Mouse (Mus musculus): Measurements from ENCODE around the gene Mars2. TPM values are rescaled to one million over a fixed set of nuclear protein-coding genes. Genes with fewer than 3 reads are reported as not detected.

Mars2 gene
- polyA plus RNA-seq, 1 experiment, result 1.8 TPM

DNA sequence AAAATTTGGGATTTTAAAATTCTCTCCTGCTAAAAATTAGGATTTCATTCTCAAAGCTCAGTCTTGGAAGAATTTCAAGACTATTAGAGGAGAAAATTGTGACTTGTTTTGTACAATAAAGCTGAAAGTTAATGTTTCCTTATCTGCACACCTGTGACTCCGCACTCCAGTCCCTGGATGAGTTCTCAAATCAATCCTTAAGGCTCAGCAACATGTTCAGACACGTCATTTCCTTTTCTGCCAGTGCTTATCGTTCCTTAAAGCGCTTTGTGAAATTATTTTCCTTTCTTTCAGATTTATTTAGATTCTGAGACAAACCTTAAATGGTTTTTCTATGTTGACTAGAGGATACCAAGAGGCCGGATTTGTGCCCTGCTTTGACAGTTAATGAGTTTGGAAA lies 490 bp upstream of the Mars2 start:
- Histone ChIP-seq H3K4me3 (ENCODE audit: control insufficient read depth, low read depth, low read length) (peak overlapping the region; percentile 90; the same call in 1 of the 2 replicates), H3K27ac (ENCODE audit: control insufficient read depth, insufficient read depth, low read depth, low read length) (peak overlapping the region; percentile 75)

DNA sequence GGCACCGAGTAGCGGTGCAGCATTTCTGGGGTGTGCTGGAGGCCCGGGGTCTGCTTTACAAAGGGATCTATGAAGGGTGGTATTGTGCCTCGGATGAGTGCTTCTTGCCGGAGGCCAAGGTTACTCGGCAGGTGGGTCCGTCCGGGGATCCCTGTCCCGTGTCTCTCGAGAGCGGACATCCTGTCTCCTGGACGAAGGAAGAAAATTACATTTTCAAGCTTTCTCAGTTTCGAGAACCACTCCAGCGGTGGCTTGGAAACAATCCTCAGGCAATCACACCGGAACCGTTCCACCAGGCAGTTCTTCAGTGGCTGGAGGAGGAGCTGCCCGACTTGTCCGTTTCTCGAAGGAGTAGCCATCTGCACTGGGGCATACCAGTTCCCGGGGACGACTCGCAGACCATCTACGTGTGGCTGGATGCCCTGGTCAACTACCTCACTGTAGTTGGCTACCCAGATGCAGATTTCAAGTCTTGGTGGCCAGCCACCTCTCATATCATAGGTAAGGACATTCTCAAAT lies 725 bp downstream of the Mars2 start:
- Histone ChIP-seq H3K4me3 (ENCODE audit: control insufficient read depth, low read depth, low read length) (peak overlapping the region; percentile 90), H3K4me1 (ENCODE audit: control insufficient read depth, insufficient read depth, low read length) (peaks cover 5% of the 10 kb centered on the region), H3K27ac (ENCODE audit: control insufficient read depth, insufficient read depth, low read depth, low read length) (peak overlapping the region; percentile 74), H3K36me3 (ENCODE audit: control insufficient read depth, insufficient read depth, low read length) (no peaks in the 10 kb centered on the region; the same call in 1 of the 2 replicates), H3K27me3 (ENCODE audit: control insufficient read depth, insufficient read depth, low read length) (no peaks in the 10 kb centered on the region)
- TF ChIP-seq CTCF (IDR thresholded peaks at IDR 0.05; ENCODE audit: control insufficient read depth, insufficient read depth, insufficient replicate concordance, low read depth, low read length), result no peak
- no peak for TF ChIP-seq POLR2A (IDR thresholded peaks at IDR 0.05; ENCODE audit: control insufficient read depth, low read depth, low read length)

More for the DNA sequence above, 490 bp upstream of the Mars2 start:
- Histone ChIP-seq H3K4me1 (ENCODE audit: control insufficient read depth, insufficient read depth, low read length) (peaks cover 5% of the 10 kb centered on the region), H3K27me3 (ENCODE audit: control insufficient read depth, insufficient read depth, low read length) (no peaks in the 10 kb centered on the region), H3K36me3 (ENCODE audit: control insufficient read depth, insufficient read depth, low read length) (no peaks in the 10 kb centered on the region; the same call in 1 of the 2 replicates)
- TF ChIP-seq CTCF (IDR thresholded peaks at IDR 0.05; ENCODE audit: control insufficient read depth, insufficient read depth, insufficient replicate concordance, low read depth, low read length), result no peak
- TF ChIP-seq POLR2A (IDR thresholded peaks at IDR 0.05; ENCODE audit: control insufficient read depth, low read depth, low read length), result no peak

DNA sequence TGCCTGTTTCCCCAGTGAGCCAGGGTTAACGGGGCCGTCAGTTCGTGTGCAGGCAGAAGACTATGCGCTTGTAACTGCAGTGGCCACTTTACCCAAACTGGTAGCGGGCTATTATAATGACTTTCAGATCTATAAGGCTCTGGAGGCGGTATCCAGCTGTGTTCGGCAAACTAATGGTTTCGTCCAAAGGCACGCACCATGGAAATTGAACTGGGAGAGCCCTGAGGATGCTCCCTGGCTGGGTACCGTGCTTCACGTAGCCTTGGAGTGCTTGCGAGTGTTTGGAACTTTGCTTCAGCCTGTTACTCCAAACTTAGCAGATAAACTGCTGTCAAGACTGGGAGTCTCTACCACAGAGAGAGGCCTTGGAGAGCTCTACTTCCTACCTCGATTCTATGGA lies 1.5 kb downstream of the Mars2 start:
- TF ChIP-seq CTCF (IDR thresholded peaks at IDR 0.05; ENCODE audit: control insufficient read depth, insufficient read depth, insufficient replicate concordance, low read depth, low read length) (no peak), POLR2A (IDR thresholded peaks at IDR 0.05; ENCODE audit: control insufficient read depth, low read depth, low read length) (no peak)
- H3K27me3 ChIP-seq (ENCODE audit: control insufficient read depth, insufficient read depth, low read length), result no peaks in the 10 kb centered on the region
- H3K4me1 ChIP-seq (ENCODE audit: control insufficient read depth, insufficient read depth, low read length), result peaks cover 5% of the 10 kb centered on the region
- H3K4me3 ChIP-seq (ENCODE audit: control insufficient read depth, low read depth, low read length), result peak overlapping the region; percentile 90
- no peaks in the 10 kb centered on the region for H3K36me3 ChIP-seq (ENCODE audit: control insufficient read depth, insufficient read depth, low read length)
- no peak overlapping the region; the same call in 1 of the 2 replicates for H3K27ac ChIP-seq (ENCODE audit: control insufficient read depth, insufficient read depth, low read depth, low read length)

DNA sequence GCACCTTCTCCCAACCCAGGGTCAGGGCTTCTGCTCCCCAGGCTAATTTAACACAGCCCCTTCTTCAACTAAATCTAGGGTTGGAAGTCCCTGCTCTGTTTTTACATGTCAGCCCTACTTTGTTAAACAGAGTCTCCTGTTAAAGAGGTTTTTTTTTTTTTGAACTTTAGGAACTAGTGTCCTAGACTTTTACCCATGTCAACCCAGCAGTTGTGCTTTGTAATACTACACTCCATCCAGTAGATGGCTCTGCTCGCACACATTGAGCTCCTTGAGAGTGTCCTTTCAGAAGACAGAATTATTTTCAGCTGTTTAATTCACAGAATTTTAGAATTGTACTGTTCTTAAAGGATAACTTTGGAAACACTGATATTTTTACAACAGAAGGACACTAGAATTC lies 2.3 kb downstream of the Mars2 start:
- H3K36me3 ChIP-seq (ENCODE audit: control insufficient read depth, insufficient read depth, low read length), result no peaks in the 10 kb centered on the region
- no peak for TF ChIP-seq CTCF (IDR thresholded peaks at IDR 0.05; ENCODE audit: control insufficient read depth, insufficient read depth, insufficient replicate concordance, low read depth, low read length)
- no peak for TF ChIP-seq POLR2A (IDR thresholded peaks at IDR 0.05; ENCODE audit: control insufficient read depth, low read depth, low read length)
- H3K27ac ChIP-seq (ENCODE audit: control insufficient read depth, insufficient read depth, low read depth, low read length), result no peak overlapping the region
- H3K4me1 ChIP-seq (ENCODE audit: control insufficient read depth, insufficient read depth, low read length), result peaks cover 5% of the 10 kb centered on the region
- H3K27me3 ChIP-seq (ENCODE audit: control insufficient read depth, insufficient read depth, low read length), result no peaks in the 10 kb centered on the region
- H3K4me3 ChIP-seq (ENCODE audit: control insufficient read depth, low read depth, low read length), result no peak overlapping the region

DNA sequence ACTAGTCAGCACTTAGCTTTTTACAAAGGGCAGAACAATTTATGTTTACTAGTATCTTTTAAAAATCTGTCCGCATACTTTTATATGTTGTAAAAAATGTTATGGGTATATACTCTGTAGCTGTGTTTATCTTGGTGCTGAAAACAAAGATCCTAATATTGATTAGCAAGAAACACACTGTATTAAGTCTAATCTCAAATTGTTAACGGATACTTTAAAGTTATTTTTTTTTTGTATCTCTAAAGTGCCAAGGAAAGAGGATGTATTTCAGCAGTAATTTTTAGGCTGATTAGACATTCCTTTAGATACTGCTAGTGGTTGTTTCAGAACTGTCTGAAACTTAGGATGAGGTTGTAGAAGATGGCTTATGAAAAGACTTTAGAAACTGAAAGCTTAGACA lies 9.4 kb downstream of the Mars2 start:
- no peak overlapping the region for H3K4me3 ChIP-seq (ENCODE audit: control insufficient read depth, low read depth, low read length)
- no peaks in the 10 kb centered on the region for H3K4me1 ChIP-seq (ENCODE audit: control insufficient read depth, insufficient read depth, low read length)
- no peak overlapping the region for H3K27ac ChIP-seq (ENCODE audit: control insufficient read depth, insufficient read depth, low read depth, low read length)
- no peaks in the 10 kb centered on the region for H3K27me3 ChIP-seq (ENCODE audit: control insufficient read depth, insufficient read depth, low read length)
- TF ChIP-seq CTCF (IDR thresholded peaks at IDR 0.05; ENCODE audit: control insufficient read depth, insufficient read depth, insufficient replicate concordance, low read depth, low read length), result no peak
- TF ChIP-seq POLR2A (IDR thresholded peaks at IDR 0.05; ENCODE audit: control insufficient read depth, low read depth, low read length), result no peak
- H3K36me3 ChIP-seq (ENCODE audit: control insufficient read depth, insufficient read depth, low read length), result no peaks in the 10 kb centered on the region

DNA sequence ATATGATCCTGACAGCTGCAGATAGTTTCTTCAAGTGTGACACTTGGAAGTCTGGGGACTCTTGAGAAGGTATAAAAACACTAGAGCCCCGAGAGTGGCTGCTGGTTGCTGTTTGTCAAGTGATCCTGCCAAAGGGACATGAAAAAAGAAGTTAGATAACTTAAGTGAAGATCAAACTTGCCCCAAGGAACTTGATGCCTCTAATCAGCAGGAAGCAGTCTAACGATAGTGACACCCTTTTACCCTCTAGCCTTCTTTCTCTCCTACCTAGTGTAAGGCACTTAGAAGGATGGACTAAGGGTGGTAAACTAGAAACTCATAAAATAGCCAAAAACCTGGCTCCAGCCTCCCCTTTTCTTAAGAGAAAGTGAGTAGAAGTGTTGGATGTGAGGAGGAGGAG lies 27.4 kb downstream of the Mars2 start:
- H3K27ac ChIP-seq (ENCODE audit: control insufficient read depth, insufficient read depth, low read depth, low read length), result no peak overlapping the region
- H3K4me3 ChIP-seq (ENCODE audit: control insufficient read depth, low read depth, low read length), result no peak overlapping the region
- no peak for TF ChIP-seq POLR2A (IDR thresholded peaks at IDR 0.05; ENCODE audit: control insufficient read depth, low read depth, low read length)
- TF ChIP-seq CTCF (IDR thresholded peaks at IDR 0.05; ENCODE audit: control insufficient read depth, insufficient read depth, insufficient replicate concordance, low read depth, low read length), result no peak
- no peaks in the 10 kb centered on the region for H3K4me1 ChIP-seq (ENCODE audit: control insufficient read depth, insufficient read depth, low read length)
- no peaks in the 10 kb centered on the region; the same call in 1 of the 2 replicates for H3K36me3 ChIP-seq (ENCODE audit: control insufficient read depth, insufficient read depth, low read length)
- no peaks in the 10 kb centered on the region for H3K27me3 ChIP-seq (ENCODE audit: control insufficient read depth, insufficient read depth, low read length)

DNA sequence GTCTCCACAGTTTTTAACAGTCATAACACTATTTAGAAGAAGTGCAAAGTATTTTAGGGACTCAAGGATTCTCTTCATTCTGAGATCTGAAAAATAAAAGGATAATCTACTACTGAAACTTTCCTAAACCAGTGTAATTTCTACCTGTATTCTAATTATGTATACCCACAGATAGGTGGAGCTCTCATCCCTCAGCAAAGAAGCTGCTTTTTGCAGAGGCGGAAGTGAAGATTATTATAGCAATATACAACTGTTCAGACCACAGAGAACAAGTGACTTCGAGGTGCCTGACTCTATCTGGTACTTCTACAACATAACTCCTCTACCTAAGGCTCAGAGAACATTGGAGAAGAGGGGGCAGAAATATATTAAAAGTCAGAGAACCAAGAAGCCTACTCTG lies 28.5 kb downstream of the Mars2 start:
- no peak overlapping the region for H3K4me3 ChIP-seq (ENCODE audit: control insufficient read depth, low read depth, low read length)
- no peaks in the 10 kb centered on the region for H3K4me1 ChIP-seq (ENCODE audit: control insufficient read depth, insufficient read depth, low read length)
- TF ChIP-seq CTCF (IDR thresholded peaks at IDR 0.05; ENCODE audit: control insufficient read depth, insufficient read depth, insufficient replicate concordance, low read depth, low read length) (no peak), POLR2A (IDR thresholded peaks at IDR 0.05; ENCODE audit: control insufficient read depth, low read depth, low read length) (no peak)
- no peaks in the 10 kb centered on the region; the same call in 1 of the 2 replicates for H3K36me3 ChIP-seq (ENCODE audit: control insufficient read depth, insufficient read depth, low read length)
- H3K27me3 ChIP-seq (ENCODE audit: control insufficient read depth, insufficient read depth, low read length), result no peaks in the 10 kb centered on the region
- H3K27ac ChIP-seq (ENCODE audit: control insufficient read depth, insufficient read depth, low read depth, low read length), result no peak overlapping the region
